Mouse (Mus musculus) gastrocnemius, postnatal 4 days (tissue): Measurements from ENCODE around the gene Iqck. TPM values are rescaled to one million over a fixed set of nuclear protein-coding genes. Genes with fewer than 3 reads are reported as not detected.
A peak's percentile ranks its signal among the peaks of the same experiment; 100 is the strongest.

Experiments used
- DNase-seq, 2 experiments: peaks; one replicate each; pipeline ENCODE4 v3.0.0; 2021 to 2022; ENCODE audit warnings: low spot score in 2 of 2, mixed read lengths in 2 of 2
- total RNA-seq, 2 experiments: library from RNA; stranded (reverse); gene quantifications; 2 replicates each; pipeline ENCODE4 v1.2.3; 2021

Iqck gene
- total RNA-seq, 2 experiments from 2014 or later = 0.73 to 1.6 TPM

GRCm38 (mm10) chr7:118910464-118910863, 54.9 kb downstream of the Iqck start:
- no peak for DNase-seq

GRCm38 (mm10) chr7:118911170-118911569, 55.6 kb downstream of the Iqck start:
- no peak for DNase-seq

- DNase-seq = no peak
These were observed 56.0 kb downstream of the Iqck start for GRCm38 (mm10) chr7:118911571-118911970.

DNA sequence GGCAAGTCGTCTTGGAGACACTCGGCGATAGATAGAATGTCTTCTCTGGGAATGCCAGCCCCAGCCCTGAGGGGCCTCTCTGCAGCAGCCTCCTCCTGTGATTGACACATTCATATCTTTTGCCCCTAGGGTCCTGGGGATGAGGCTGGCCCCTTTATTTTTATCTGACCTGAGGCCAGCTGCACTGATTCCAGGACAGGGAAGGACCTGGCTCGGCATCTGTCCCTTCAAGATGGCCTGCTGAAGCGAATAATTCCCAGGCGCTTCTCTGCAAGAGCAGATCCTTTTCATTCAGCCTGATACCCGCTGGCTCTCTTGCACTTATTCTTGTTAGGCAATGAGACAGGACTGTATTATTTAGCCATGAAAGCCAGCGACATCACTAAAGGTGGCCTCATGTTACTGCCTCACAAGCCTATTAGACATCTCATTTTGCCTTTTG, 56.5 kb downstream of the Iqck start:
- no peak for DNase-seq

- no peak for DNase-seq
These were observed 59.1 kb downstream of the Iqck start for GRCm38 (mm10) chr7:118914561-118915165.

DNA sequence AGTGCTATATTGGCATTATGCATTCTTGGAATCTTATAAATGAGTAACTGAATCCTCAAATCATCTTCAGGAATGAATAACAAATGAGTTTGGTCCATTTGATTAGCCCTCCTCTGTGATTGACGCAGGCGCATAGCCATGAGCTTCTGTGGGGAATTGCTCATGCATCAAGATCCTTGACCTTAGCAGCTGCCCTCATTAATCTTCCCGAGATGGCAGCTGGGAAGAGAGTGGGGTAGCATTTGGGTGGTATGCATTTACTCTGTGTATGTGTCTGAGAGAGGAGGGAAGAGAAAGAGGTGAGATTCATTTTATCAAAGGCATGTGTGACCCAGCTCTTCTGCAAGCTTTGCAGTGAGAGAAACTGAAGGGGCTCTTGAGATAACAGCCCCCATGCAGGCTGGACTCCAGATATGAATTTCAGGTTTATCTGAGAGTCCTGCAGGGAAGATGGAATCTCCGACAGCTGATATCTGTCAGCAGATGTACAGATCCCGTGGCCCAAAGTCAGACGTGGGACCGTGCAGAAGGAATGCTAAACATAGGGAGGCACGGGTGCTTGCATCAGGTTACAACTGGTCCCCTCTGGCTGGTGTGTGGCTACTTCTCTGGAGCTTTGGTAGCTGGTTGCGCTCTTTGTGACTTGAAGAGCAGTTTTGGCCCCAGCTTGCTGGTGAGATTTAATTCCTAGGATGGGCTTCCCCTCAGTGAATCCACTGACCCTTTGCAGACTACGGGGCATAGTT, 63.9 kb downstream of the Iqck start:
- DNase-seq = no peak

DNA sequence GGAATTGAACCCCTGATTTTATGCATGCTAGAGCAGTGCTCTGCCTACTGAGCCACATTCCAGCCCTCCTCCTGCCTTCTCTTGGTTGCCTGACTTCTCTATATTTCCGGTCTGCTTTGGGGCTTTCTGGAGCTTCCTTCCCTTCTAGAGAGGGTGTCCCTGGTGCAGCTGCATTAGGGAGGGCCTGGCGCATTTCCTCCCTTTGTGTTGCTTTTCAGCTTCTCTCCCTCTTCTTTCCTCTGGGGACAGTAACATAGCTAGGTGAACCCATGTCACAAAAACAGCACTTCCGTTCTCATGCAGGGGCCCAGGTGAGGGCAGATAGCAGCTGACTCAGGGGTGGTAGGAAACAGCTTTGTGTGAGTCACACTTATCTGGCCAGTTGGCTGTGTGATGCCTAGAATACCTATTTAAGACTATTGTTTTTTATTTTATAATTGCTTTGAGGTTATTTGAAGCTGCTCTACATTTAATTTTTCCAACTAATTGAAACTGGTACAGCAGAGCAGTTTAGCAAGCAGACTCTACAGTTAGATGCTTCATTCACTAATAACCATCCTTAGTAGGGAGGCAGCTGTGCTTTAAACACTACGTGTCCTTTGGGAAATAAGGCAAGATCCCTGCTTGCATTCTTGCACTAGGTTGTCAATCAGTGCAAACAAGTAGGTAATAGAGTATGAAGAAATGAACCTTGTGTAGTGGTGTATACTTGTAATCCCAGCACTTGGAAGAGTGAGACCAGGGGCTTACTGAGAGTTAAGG, 67.1 kb downstream of the Iqck start:
- no peak for DNase-seq

GRCm38 (mm10) chr7:118925547-118925946, 70.0 kb downstream of the Iqck start:
- DNase-seq = no peak

DNA sequence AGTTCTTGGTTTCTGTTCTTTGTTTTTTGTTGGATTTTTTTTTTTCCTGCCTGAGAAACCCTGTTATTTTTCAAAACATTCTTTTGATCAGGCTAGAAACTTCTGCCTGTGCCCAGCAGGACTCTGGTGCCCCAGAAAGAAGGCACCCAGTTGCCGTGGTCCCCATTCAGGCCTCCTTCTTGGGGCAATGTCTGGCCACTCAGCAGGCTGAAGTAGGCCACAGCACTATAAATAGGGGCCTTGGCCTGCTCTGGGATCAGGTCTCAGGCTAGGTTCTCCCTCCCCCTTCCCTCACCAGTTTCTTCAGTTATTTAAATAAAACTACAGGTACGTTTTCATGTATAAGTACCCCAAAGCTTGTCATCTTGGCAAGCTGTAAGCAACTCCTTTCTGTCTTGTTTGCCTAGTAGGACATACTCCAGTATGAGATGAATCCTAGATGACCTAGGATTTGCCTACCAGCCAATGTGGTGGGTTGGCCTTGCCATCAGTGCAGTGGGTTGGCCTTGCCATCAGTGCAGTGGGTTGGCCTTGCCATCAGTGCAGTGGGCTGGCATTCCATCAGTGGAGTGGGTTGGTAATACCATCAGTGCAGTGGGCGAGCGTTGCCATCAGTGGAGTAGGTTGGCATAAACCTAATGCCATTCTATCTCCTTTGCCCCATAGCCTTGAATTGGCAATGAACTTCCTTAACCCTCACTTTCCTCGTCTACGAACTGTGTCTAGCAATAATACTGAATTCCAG, 71.1 kb downstream of the Iqck start:
- no peak for DNase-seq

DNA sequence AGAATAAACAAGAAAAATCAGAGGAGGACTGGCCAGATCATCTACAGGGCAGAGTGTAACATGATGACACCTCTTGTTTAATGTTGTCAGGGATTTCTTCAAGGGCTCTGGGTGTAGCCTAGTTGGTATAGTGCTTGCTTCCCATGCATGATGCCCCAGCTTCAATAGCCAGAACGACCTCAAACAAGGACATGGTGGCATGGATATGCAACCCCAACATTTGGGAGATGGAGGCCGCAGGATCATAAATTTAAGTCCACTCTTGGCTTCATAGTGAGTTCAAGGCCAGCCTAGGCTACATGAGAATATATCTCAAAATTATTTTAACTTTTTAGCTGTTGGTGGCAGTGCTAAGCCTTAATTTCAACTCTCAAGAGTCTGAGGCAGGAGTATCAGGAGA, 71.7 kb downstream of the Iqck start:
- no peak for DNase-seq

DNA sequence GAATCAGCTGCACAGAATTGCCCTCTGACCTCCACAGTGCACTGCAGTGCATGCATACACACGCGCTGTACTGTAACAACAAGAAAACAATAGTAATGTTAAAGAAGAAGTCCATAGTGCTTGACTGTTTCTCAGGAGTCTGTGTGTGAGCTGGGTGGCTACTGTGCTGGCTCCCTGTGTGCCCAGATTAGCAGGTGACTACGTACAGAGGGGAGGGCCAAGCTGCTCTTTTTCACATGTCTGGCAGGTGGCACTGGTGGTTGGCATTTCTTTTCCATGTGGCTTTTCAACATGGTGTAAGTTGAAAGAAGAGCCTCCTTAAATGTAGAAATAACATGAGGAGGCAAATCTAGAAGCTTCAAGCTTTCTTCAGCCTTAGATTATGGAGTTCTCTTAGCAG, 72.8 kb downstream of the Iqck start:
- no peak for DNase-seq

DNA sequence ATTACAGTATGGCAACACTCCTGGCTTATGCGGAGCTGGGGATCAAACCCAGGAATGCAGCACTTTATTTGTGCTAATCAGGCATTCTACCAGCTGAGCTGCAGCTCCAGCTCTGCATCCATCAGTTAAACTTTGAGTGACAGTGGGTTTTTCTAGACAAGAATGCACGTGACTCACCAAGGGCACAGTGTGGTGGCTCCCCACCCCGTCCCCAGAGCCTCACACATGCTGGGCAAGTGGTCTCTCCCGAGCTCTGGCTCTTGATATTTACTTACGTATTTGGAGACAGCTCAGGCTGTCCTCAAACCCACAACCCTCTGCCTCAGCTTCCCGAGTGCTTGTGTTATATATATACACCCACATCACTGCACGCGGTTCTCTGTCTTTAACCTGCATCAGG, 73.4 kb downstream of the Iqck start:
- no peak for DNase-seq

DNA sequence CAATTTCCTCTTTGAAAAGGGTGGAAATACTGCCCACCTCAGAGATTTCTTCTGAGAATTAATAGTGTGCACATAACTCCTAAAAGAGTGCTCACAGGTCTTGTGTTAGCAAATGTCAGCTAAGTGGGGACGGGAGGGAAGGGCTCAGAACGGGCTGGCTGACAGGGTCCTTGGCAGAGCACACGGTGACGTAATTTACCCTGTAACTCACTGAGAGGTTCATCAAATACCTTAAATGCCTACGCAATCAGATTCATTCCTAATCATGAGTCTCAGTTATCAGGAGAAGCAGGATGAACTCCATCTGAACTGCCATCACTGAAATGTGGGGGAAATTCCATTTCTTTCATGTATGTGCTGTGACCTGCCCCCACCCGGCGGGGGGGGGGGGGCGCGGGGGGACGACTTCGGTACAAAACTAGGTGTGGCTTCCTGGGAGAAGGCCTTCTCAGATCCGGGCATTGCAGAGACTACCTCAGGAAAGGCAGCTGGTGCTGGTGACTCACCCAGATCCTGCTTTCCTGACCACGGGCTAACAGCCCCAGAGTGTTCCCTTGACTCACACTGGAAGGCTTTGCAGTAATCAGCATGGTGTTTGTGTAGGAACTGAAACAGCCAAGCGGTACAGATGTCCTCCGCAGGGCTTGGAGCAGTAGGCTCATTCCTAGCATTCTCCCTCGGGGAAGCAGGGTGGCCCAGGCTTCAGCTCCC, 74.2 kb downstream of the Iqck start:
- DNase-seq = peak in 1 of 2 experiments; percentile 34

DNA sequence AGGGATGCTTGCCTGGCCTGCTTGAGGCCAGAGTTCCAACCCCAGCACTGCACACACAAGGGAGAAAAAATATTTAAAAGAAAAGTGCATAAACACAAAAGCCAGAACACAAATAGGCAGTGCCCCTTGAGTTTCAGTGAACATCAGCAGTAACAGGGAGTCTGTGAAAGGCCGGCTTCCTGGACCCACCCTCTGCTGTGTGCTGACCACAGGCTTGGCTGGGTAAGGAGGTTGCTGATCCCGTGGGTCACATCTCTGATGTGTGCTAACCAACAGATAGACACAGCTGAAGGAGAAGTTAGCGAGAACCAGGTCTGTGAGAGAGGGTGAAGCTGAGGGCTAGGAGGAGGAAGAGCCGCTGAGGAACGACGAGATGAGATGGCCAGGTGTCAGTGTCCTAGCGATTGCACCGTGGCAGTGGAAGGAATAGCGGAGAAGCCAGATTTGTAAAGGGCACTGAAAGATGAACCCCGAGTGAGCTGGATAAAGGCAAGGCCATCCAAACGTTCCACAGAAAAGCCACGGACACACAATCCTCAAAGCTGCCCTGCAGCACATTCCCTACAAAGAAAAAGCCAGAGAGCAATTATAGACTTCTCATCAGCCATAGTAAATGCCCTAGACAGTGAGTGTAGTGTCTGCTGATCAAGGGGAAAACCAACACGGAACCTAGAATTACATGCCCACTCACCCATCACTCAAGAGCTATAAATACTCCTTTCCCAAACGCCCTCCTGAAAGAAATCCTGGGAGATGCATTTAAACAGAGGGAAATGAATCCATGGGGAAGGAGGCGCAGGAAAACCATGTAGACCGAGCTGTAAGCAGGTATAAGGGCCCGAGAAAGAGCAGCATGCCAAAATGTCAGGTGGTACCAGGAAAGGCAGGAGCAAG, 76.2 kb downstream of the Iqck start:
- peak in 1 of 2 experiments; percentile 28 for DNase-seq

DNA sequence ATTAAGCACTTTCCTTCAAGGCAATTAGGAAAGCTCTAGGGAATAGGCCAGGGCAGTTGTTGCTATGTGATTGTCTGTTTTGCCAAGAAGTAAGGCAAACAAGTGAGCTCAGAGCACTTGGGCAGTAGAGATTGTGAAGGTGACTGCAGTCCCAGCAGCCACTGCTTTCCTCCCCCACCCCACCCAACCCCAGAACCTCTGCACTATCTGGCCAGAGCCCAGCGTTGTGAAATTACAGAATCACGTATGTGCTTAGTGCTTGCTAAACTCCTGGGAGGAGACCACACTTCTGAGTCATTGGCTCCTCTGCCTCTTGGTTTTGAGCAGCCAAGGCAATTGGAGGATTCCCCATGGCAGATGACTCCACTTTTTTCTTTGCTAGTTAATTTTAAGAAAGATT, 79.8 kb downstream of the Iqck start:
- peak in 1 of 2 experiments; percentile 50 for DNase-seq

GRCm38 (mm10) chr7:118936844-118937243, 81.3 kb downstream of the Iqck start:
- no peak for DNase-seq

GRCm38 (mm10) chr7:118937469-118938387, 82.2 kb downstream of the Iqck start:
- DNase-seq = no peak

GRCm38 (mm10) chr7:118942297-118942696, 86.7 kb downstream of the Iqck start:
- no peak for DNase-seq

DNA sequence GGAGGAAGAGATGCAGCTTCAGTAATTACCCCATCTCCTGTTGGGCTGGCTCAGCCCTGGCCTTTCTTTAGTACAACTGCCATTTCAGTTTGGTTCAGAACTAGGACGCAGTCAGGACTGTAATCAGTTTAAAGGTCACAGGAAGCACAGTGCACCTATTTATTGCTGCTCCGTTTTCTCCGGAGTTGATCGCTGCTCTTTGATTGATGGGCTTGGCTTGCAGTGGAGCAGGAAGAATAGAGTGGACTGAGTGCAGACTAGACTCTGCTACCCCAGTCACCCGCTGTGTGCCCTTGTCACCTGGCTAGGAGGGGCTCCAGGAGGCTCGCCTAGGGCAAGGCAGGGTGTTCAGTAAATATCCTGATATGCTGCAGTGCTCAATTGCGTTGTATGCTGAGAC, 87.6 kb downstream of the Iqck start:
- DNase-seq = no peak
